Mouse (Mus musculus): Measurements from ENCODE around the gene Prrg3.

Gene Prrg3

DNA sequence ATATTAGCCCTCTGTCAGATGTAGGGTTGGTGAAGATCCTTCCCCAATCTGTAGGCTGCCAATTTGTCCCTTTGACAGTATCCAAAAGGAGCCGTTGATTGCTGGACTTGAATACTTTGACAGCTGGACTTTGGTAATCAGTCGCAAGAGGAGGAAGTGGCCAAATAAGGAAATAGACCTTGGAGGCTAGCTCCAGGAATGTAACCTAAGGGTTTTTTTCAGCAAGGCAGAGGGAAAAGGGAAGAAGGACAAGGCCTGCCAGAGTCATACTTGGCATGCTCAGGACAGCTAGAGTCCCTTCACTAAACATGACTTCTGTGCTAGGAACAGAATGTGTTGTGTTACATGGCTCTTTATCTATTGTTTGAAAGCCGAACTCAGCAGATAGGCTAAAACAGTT, 18.0 kb downstream of the Prrg3 start:
- Histone ChIP-seq H3K9me3 (ENCODE audit: low read length) (no peaks in the 10 kb centered on the region), H3K4me3 (replicated peaks; ENCODE audit: low read length) (no peak overlapping the region), H3K27me3 (ENCODE audit: insufficient read depth, low read length) (no peaks in the 10 kb centered on the region), H3K4me1 (replicated peaks; ENCODE audit: low read depth, low read length) (no peaks in the 10 kb centered on the region), H3K36me3 (ENCODE audit: insufficient read depth, low read length) (no peaks in the 10 kb centered on the region)
- no peak for TF ChIP-seq CTCF (conservative IDR thresholded peaks at IDR 0.05; ENCODE audit: low read length)
- no peak for TF ChIP-seq NANOG (IDR thresholded peaks at IDR 0.05; ENCODE audit: borderline replicate concordance, low read length)
- TF ChIP-seq POU5F1 (IDR thresholded peaks at IDR 0.05; ENCODE audit: borderline replicate concordance, low read length) = no peak

DNA sequence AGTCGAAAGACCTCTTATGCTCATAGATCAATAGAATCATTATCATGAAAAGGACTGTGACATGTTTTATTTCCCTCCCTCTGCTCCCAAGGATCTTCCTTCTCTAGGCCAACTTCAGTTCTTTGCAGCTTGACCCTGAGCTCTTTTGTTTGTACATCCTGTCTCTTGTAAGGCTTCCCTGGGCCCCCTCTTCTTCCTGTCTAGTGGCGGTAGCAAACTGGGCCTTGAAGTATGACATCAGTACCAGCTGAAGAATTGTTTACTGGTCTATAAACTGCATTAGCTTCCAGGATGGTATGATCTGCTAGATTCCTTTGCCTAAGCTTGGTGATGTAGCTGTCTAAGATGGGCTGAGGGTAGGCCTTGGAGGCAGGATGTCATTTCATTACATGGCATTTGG, 18.9 kb downstream of the Prrg3 start:
- Histone ChIP-seq H3K27me3 (ENCODE audit: insufficient read depth, low read length) (no peaks in the 10 kb centered on the region), H3K4me3 (replicated peaks; ENCODE audit: low read length) (no peak overlapping the region), H3K9me3 (ENCODE audit: low read length) (no peaks in the 10 kb centered on the region), H3K4me1 (replicated peaks; ENCODE audit: low read depth, low read length) (no peaks in the 10 kb centered on the region), H3K36me3 (ENCODE audit: insufficient read depth, low read length) (no peaks in the 10 kb centered on the region)
- TF ChIP-seq CTCF (conservative IDR thresholded peaks at IDR 0.05; ENCODE audit: low read length) = no peak
- no peak for TF ChIP-seq NANOG (IDR thresholded peaks at IDR 0.05; ENCODE audit: borderline replicate concordance, low read length)
- TF ChIP-seq POU5F1 (IDR thresholded peaks at IDR 0.05; ENCODE audit: borderline replicate concordance, low read length) = no peak

DNA sequence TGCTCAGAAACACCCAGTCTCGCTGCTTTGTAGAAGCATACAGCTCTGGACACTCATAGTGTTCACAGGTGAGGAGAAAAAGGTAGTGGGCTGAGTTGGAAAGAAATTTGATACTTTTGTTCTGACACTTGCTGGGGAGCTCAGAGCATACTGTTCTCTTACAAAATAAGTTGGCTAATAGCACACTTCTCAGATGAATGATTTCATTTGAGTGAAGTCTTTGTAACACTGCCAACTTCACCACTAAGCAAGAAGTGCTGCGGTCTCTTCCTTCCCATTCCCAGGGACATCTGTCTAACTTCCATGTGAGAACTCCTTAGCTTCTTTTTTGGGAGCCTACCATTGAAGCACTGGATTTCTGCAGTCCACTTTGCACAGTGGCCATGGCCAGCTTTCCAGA, 20.8 kb downstream of the Prrg3 start:
- TF ChIP-seq POU5F1 (IDR thresholded peaks at IDR 0.05; ENCODE audit: borderline replicate concordance, low read length) = no peak
- no peak for TF ChIP-seq CTCF (conservative IDR thresholded peaks at IDR 0.05; ENCODE audit: low read length)
- no peak for TF ChIP-seq NANOG (IDR thresholded peaks at IDR 0.05; ENCODE audit: borderline replicate concordance, low read length)

DNA sequence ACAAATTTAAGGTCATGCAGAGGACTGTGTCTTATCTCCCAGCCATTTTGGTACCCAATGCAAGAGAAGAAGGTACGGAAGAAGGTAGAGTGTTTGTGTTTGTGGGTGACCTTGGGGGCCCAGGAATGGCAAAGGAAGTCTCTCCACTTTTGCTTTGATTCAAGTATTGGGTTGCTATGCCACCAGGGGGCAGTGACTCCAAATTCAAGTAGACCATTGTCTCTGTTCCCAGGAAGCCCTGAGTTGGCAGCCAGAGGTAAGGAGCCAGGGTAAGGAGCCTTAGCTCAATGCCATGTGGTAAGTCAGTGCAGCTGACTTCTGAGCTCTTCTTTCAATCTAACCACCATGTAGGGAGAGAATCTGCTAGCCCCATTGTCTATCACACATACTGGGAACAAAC, 21.4 kb downstream of the Prrg3 start:
- Histone ChIP-seq H3K4me3 (replicated peaks; ENCODE audit: low read length) (no peak overlapping the region), H3K4me1 (replicated peaks; ENCODE audit: low read depth, low read length) (no peaks in the 10 kb centered on the region), H3K27me3 (ENCODE audit: insufficient read depth, low read length) (no peaks in the 10 kb centered on the region), H3K36me3 (ENCODE audit: insufficient read depth, low read length) (no peaks in the 10 kb centered on the region), H3K9me3 (ENCODE audit: low read length) (no peaks in the 10 kb centered on the region)
- no peak for TF ChIP-seq POU5F1 (IDR thresholded peaks at IDR 0.05; ENCODE audit: borderline replicate concordance, low read length)
- peak; percentile 11; the same call in 1 of the 2 replicates for TF ChIP-seq CTCF (conservative IDR thresholded peaks at IDR 0.05; ENCODE audit: low read length)
- TF ChIP-seq NANOG (IDR thresholded peaks at IDR 0.05; ENCODE audit: borderline replicate concordance, low read length) = no peak

More for the DNA sequence above, 20.8 kb downstream of the Prrg3 start:
- no peaks in the 10 kb centered on the region for H3K4me1 ChIP-seq (replicated peaks; ENCODE audit: low read depth, low read length)
- no peaks in the 10 kb centered on the region for H3K36me3 ChIP-seq (ENCODE audit: insufficient read depth, low read length)
- no peaks in the 10 kb centered on the region for H3K27me3 ChIP-seq (ENCODE audit: insufficient read depth, low read length)
- H3K4me3 ChIP-seq (replicated peaks; ENCODE audit: low read length) = no peak overlapping the region
- no peaks in the 10 kb centered on the region for H3K9me3 ChIP-seq (ENCODE audit: low read length)

DNA sequence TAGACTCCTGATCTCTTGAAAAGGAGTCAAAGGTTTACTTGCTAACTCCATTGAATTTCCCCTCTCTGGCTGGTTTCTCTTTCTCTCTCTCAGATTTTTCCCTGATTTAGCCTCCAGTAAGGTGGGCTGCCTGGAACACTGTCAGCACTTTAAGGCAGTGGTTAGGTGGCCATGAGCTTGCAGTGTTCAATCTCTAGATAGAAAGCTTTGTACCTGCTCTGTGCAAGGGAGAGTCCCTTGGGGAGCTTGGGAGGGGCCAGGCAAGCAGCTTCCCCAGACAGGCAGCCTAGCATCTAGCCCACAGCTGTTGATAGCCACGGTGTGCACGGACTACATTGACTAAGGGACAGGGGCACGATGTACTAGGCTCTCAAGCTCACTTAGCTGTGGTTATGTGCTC, 29.1 kb downstream of the Prrg3 start, which contains the start of gene Cnga2:
Gene Cnga2, plus strand, starts transcription at position 301 of the 400 bp plus-strand sequence.
- H3K36me3 ChIP-seq (ENCODE audit: insufficient read depth, low read length) = no peaks in the 10 kb centered on the region
- H3K9me3 ChIP-seq (ENCODE audit: low read length) = no peaks in the 10 kb centered on the region
- H3K4me1 ChIP-seq (replicated peaks; ENCODE audit: low read depth, low read length) = no peaks in the 10 kb centered on the region
- H3K4me3 ChIP-seq (replicated peaks; ENCODE audit: low read length) = no peak within 1 kb of the TSS
- TF ChIP-seq POU5F1 (IDR thresholded peaks at IDR 0.05; ENCODE audit: borderline replicate concordance, low read length) (no peak), CTCF (conservative IDR thresholded peaks at IDR 0.05; ENCODE audit: low read length) (no peak), NANOG (IDR thresholded peaks at IDR 0.05; ENCODE audit: borderline replicate concordance, low read length) (no peak)
- H3K27me3 ChIP-seq (ENCODE audit: insufficient read depth, low read length) = no peaks in the 10 kb centered on the region

DNA sequence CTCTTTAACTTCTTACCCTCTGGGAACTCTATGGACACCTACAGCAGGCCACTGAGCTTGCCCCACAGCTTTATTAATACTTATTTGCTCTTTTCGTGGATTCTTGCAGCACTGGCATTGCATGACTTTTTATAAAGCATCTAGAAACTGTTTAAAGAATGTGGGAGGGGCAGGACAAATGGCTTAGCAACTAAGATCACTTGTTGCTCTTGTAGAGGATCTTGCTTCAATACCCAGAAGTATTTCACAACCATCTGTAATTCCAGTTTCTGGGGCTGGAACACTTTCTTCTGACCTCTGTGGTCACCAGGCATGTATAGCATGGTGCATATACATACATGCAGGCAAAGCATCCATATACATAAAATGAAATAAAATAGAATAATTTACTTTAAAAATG, 33.5 kb downstream of the Prrg3 start:
- Histone ChIP-seq H3K36me3 (ENCODE audit: insufficient read depth, low read length) (no peaks in the 10 kb centered on the region), H3K9me3 (ENCODE audit: low read length) (no peaks in the 10 kb centered on the region), H3K27me3 (ENCODE audit: insufficient read depth, low read length) (no peaks in the 10 kb centered on the region), H3K4me3 (replicated peaks; ENCODE audit: low read length) (no peak overlapping the region), H3K4me1 (replicated peaks; ENCODE audit: low read depth, low read length) (no peaks in the 10 kb centered on the region)
- TF ChIP-seq CTCF (conservative IDR thresholded peaks at IDR 0.05; ENCODE audit: low read length) (no peak), NANOG (IDR thresholded peaks at IDR 0.05; ENCODE audit: borderline replicate concordance, low read length) (no peak), POU5F1 (IDR thresholded peaks at IDR 0.05; ENCODE audit: borderline replicate concordance, low read length) (no peak)

DNA sequence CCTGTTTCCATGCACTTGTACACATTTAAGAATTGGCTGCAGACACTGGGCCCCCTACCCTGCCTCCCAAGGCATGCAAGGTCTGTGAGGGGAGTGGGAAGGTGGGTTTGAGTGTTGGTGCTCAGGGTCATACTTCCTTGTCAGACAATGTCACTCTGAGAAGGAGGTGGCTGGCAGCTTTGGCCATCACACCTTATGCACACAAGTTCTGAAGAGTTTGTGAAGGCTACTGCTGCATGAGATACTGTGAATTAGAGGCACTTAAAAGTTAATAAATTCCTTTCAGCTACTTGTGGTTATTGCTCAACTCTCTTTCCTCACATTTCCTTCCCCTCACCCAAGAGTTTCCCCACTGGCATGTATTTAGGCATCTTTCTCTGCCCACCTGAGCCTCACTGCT, 47.5 kb downstream of the Prrg3 start:
- H3K9me3 ChIP-seq (ENCODE audit: low read length) = no peaks in the 10 kb centered on the region
- no peak for TF ChIP-seq CTCF (conservative IDR thresholded peaks at IDR 0.05; ENCODE audit: low read length)
- no peak for TF ChIP-seq POU5F1 (IDR thresholded peaks at IDR 0.05; ENCODE audit: borderline replicate concordance, low read length)
- no peaks in the 10 kb centered on the region for H3K36me3 ChIP-seq (ENCODE audit: insufficient read depth, low read length)
- H3K27me3 ChIP-seq (ENCODE audit: insufficient read depth, low read length) = no peaks in the 10 kb centered on the region
- H3K4me3 ChIP-seq (replicated peaks; ENCODE audit: low read length) = no peak overlapping the region
- no peaks in the 10 kb centered on the region for H3K4me1 ChIP-seq (replicated peaks; ENCODE audit: low read depth, low read length)

DNA sequence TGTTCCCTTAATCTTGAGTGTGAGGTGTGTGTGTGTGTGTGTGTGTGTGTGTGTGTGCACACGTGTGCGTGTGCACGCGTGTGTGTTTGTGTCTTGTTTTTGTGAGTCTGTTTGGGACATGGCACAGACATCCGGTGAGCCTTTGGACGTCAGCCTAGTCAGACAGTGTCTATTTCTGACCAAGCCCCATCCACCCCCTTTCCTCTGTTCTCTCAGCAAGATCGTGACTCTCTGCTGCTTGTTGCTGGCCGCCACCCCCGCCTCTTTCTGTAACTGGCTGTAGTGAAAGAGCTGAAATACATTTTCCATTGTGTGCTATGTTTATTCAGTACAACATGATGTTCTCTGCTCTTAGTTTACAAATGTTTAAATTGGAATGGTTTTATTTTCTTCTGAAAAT, 49.8 kb downstream of the Prrg3 start:
- no peaks in the 10 kb centered on the region for H3K9me3 ChIP-seq (ENCODE audit: low read length)
- no peak overlapping the region for H3K4me3 ChIP-seq (replicated peaks; ENCODE audit: low read length)
- TF ChIP-seq POU5F1 (IDR thresholded peaks at IDR 0.05; ENCODE audit: borderline replicate concordance, low read length) (no peak), CTCF (conservative IDR thresholded peaks at IDR 0.05; ENCODE audit: low read length) (no peak), NANOG (IDR thresholded peaks at IDR 0.05; ENCODE audit: borderline replicate concordance, low read length) (no peak)
- no peaks in the 10 kb centered on the region for H3K4me1 ChIP-seq (replicated peaks; ENCODE audit: low read depth, low read length)
- H3K36me3 ChIP-seq (ENCODE audit: insufficient read depth, low read length) = no peaks in the 10 kb centered on the region
- H3K27me3 ChIP-seq (ENCODE audit: insufficient read depth, low read length) = no peaks in the 10 kb centered on the region

DNA sequence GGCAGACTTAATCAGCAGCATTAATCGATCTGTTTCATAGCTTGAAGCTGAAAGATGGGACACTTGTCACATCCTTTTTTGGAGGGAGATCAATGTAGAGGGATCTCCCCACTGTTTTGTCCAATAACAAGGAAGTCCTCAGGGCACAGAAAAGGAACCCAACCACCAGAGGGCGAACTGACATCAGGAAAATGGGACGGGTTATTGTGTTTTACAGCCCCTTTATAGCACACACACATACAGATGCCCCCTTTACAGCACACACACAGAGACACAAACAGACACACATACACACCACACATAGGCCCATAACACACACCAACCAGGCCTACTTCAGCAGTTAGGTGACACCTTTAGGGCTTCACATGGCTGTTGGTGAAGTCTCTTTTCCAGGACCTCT, 50.4 kb downstream of the Prrg3 start:
- Histone ChIP-seq H3K27me3 (ENCODE audit: insufficient read depth, low read length) (no peaks in the 10 kb centered on the region), H3K36me3 (ENCODE audit: insufficient read depth, low read length) (no peaks in the 10 kb centered on the region), H3K4me1 (replicated peaks; ENCODE audit: low read depth, low read length) (no peaks in the 10 kb centered on the region), H3K9me3 (ENCODE audit: low read length) (no peaks in the 10 kb centered on the region), H3K4me3 (replicated peaks; ENCODE audit: low read length) (no peak overlapping the region)
- TF ChIP-seq NANOG (IDR thresholded peaks at IDR 0.05; ENCODE audit: borderline replicate concordance, low read length) (no peak), CTCF (conservative IDR thresholded peaks at IDR 0.05; ENCODE audit: low read length) (peak; percentile 17; the same call in 1 of the 2 replicates)

Measured in E14TG2a.4 (cell line).